Mouse (Mus musculus): ENCODE results near the gene Opa1. TPM values are rescaled to one million over a fixed set of nuclear protein-coding genes. Genes with fewer than 3 reads are reported as not detected.
A peak's percentile ranks its signal among the peaks of the same experiment; 100 is the strongest.

The Opa1 gene
- polyA plus RNA-seq (2014; fragmentation: Nextera tagmentation; extraction: Ambion mirVana) = 51.2 and 53.8 TPM in 2 replicates

GRCm38 (mm10) chr16:29579167-29579786 lies at the start of gene Opa1:
Opa1 (plus strand) TSS chr16:29579334.
- no peaks in the 10 kb centered on the region for H3K9me3 ChIP-seq (ENCODE audit: control insufficient read depth, low read length)
- no peaks in the 10 kb centered on the region for H3K27me3 ChIP-seq (ENCODE audit: control insufficient read depth, insufficient read depth, low read length)
- ATAC-seq (ENCODE audit: low FRiP score) = peak; percentile 99
- no peak within 1 kb of the TSS for H3K27ac ChIP-seq (ENCODE audit: low read depth, low read length)
- H3K36me3 ChIP-seq (ENCODE audit: control insufficient read depth, insufficient read depth, low read length) = no peaks in the 10 kb centered on the region
- H3K9ac ChIP-seq (ENCODE audit: low read depth, low read length) = peak within 1 kb of the TSS; percentile 92
- peak within 1 kb of the TSS; percentile 87 for H3K4me2 ChIP-seq (replicated peaks; ENCODE audit: low read depth, low read length)
- 2% methylated on average over 39 of the region's 39 CpGs for WGBS
- H3K4me3 ChIP-seq (ENCODE audit: low read depth, low read length) = peak within 1 kb of the TSS; percentile 94
- DNase-seq (ENCODE audit: low spot score) = peak; percentile 99
- no peaks in the 10 kb centered on the region; the same call in 1 of the 2 replicates for H3K4me1 ChIP-seq (replicated peaks; ENCODE audit: control insufficient read depth, insufficient read depth, low read length)

- DNase-seq (ENCODE audit: low spot score) = no peak
- 89% methylated on average over 6 of the region's 6 CpGs for WGBS
These were observed 45.5 kb upstream of the Opa1 start for GRCm38 (mm10) chr16:29533641-29534040.

DNA sequence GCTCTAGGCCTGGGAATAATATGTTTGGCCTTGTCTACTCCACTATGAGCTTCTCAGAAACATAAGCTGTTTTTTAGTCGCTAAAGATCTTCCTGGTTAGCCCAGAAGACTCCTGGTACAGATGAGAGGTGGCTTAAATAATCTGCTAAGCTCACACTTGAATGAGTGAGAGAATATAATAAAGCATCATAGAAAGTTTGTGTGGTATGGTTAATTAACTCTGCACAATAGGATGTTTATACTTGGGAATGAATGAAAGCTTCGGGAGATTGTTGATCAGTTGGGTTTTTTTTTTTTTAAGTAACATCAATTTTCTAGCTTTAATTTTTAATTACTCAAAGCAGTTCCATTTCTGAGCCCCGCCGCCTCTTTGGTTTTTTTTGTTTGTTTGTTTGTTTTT lies 43.3 kb upstream of the Opa1 start:
- no peak overlapping the region for H3K4me2 ChIP-seq (replicated peaks; ENCODE audit: low read depth, low read length)
- no peak overlapping the region for H3K9ac ChIP-seq (ENCODE audit: low read depth, low read length)
- H3K27ac ChIP-seq (ENCODE audit: low read depth, low read length) = no peak overlapping the region
- no peaks in the 10 kb centered on the region for H3K27me3 ChIP-seq (ENCODE audit: control insufficient read depth, insufficient read depth, low read length)
- no peaks in the 10 kb centered on the region for H3K4me1 ChIP-seq (replicated peaks; ENCODE audit: control insufficient read depth, insufficient read depth, low read length)
- 85% methylated on average over 4 of the region's 4 CpGs for WGBS
- no peaks in the 10 kb centered on the region for H3K9me3 ChIP-seq (ENCODE audit: control insufficient read depth, low read length)
- DNase-seq (ENCODE audit: low spot score) (no peak), ATAC-seq (ENCODE audit: low FRiP score) (no peak)
- H3K36me3 ChIP-seq (ENCODE audit: control insufficient read depth, insufficient read depth, low read length) = no peaks in the 10 kb centered on the region
- no peak overlapping the region for H3K4me3 ChIP-seq (ENCODE audit: low read depth, low read length)

More at GRCm38 (mm10) chr16:29533641-29534040, 45.5 kb upstream of the Opa1 start:
- Histone ChIP-seq H3K27ac (ENCODE audit: low read depth, low read length) (no peak overlapping the region), H3K4me2 (replicated peaks; ENCODE audit: low read depth, low read length) (no peak overlapping the region), H3K4me3 (ENCODE audit: low read depth, low read length) (no peak overlapping the region), H3K36me3 (ENCODE audit: control insufficient read depth, insufficient read depth, low read length) (no peaks in the 10 kb centered on the region), H3K9me3 (ENCODE audit: control insufficient read depth, low read length) (no peaks in the 10 kb centered on the region), H3K4me1 (replicated peaks; ENCODE audit: control insufficient read depth, insufficient read depth, low read length) (no peaks in the 10 kb centered on the region), H3K9ac (ENCODE audit: low read depth, low read length) (no peak overlapping the region), H3K27me3 (ENCODE audit: control insufficient read depth, insufficient read depth, low read length) (no peaks in the 10 kb centered on the region)
- no peak for ATAC-seq (ENCODE audit: low FRiP score)

- Histone ChIP-seq H3K4me3 (ENCODE audit: low read depth, low read length) (no peak overlapping the region), H3K36me3 (ENCODE audit: control insufficient read depth, insufficient read depth, low read length) (no peaks in the 10 kb centered on the region), H3K27me3 (ENCODE audit: control insufficient read depth, insufficient read depth, low read length) (no peaks in the 10 kb centered on the region), H3K27ac (ENCODE audit: low read depth, low read length) (no peak overlapping the region), H3K9me3 (ENCODE audit: control insufficient read depth, low read length) (no peaks in the 10 kb centered on the region), H3K9ac (ENCODE audit: low read depth, low read length) (no peak overlapping the region), H3K4me1 (replicated peaks; ENCODE audit: control insufficient read depth, insufficient read depth, low read length) (no peaks in the 10 kb centered on the region), H3K4me2 (replicated peaks; ENCODE audit: low read depth, low read length) (no peak overlapping the region)
- WGBS = 79% methylated on average over 15 of the region's 15 CpGs
- DNase-seq (ENCODE audit: low spot score) (no peak), ATAC-seq (ENCODE audit: low FRiP score) (no peak)
These were observed 42.5 kb upstream of the Opa1 start for GRCm38 (mm10) chr16:29536411-29537204.

- no peak overlapping the region for H3K4me2 ChIP-seq (replicated peaks; ENCODE audit: low read depth, low read length)
- no peak overlapping the region for H3K4me3 ChIP-seq (ENCODE audit: low read depth, low read length)
- no peaks in the 10 kb centered on the region for H3K9me3 ChIP-seq (ENCODE audit: control insufficient read depth, low read length)
- ATAC-seq (ENCODE audit: low FRiP score) (no peak), DNase-seq (ENCODE audit: low spot score) (no peak)
- H3K36me3 ChIP-seq (ENCODE audit: control insufficient read depth, insufficient read depth, low read length) = no peaks in the 10 kb centered on the region
- no peaks in the 10 kb centered on the region for H3K4me1 ChIP-seq (replicated peaks; ENCODE audit: control insufficient read depth, insufficient read depth, low read length)
- H3K27me3 ChIP-seq (ENCODE audit: control insufficient read depth, insufficient read depth, low read length) = no peaks in the 10 kb centered on the region
- no peak overlapping the region for H3K9ac ChIP-seq (ENCODE audit: low read depth, low read length)
- H3K27ac ChIP-seq (ENCODE audit: low read depth, low read length) = no peak overlapping the region
These were observed 39.2 kb upstream of the Opa1 start for GRCm38 (mm10) chr16:29539906-29540305.

GRCm38 (mm10) chr16:29541261-29541683 lies 37.9 kb upstream of the Opa1 start:
- Histone ChIP-seq H3K27me3 (ENCODE audit: control insufficient read depth, insufficient read depth, low read length) (no peaks in the 10 kb centered on the region), H3K4me3 (ENCODE audit: low read depth, low read length) (no peak overlapping the region), H3K9me3 (ENCODE audit: control insufficient read depth, low read length) (no peaks in the 10 kb centered on the region), H3K9ac (ENCODE audit: low read depth, low read length) (no peak overlapping the region), H3K27ac (ENCODE audit: low read depth, low read length) (no peak overlapping the region), H3K4me1 (replicated peaks; ENCODE audit: control insufficient read depth, insufficient read depth, low read length) (no peaks in the 10 kb centered on the region), H3K4me2 (replicated peaks; ENCODE audit: low read depth, low read length) (no peak overlapping the region), H3K36me3 (ENCODE audit: control insufficient read depth, insufficient read depth, low read length) (no peaks in the 10 kb centered on the region)
- 86% methylated on average over 11 of the region's 11 CpGs for WGBS
- DNase-seq (ENCODE audit: low spot score) (no peak), ATAC-seq (ENCODE audit: low FRiP score) (no peak)

DNA sequence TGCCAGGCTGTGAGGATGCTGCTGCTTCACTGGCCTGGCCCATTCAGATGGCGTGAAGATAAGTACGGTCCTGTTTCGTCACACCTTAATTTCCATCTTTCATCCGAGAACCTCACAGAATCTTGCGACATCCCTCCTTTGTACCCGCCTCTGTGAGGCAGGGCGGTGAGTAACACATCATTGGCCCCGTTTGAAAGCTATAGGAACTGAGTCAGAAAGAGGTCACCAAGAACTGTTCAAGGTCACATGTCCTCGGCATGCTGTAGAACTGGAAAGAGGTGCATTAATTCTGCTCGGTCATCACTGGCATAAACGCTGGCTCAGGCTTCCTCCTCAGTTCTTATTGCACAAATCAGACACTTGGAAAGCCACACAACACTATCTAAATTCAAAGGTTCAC lies 34.3 kb upstream of the Opa1 start, which contains the start of gene Atp13a4:
TSS of gene Atp13a4 (minus strand) at position 36 of the 400 bp plus-strand sequence.
- 90% methylated on average over 11 of the region's 11 CpGs for WGBS
- ATAC-seq (ENCODE audit: low FRiP score) (no peak), DNase-seq (ENCODE audit: low spot score) (no peak)
- no peak within 1 kb of the TSS for H3K4me2 ChIP-seq (replicated peaks; ENCODE audit: low read depth, low read length)
- no peaks in the 10 kb centered on the region for H3K36me3 ChIP-seq (ENCODE audit: control insufficient read depth, insufficient read depth, low read length)
- H3K4me1 ChIP-seq (replicated peaks; ENCODE audit: control insufficient read depth, insufficient read depth, low read length) = no peaks in the 10 kb centered on the region
- no peaks in the 10 kb centered on the region for H3K27me3 ChIP-seq (ENCODE audit: control insufficient read depth, insufficient read depth, low read length)
- no peak within 1 kb of the TSS for H3K4me3 ChIP-seq (ENCODE audit: low read depth, low read length)
- H3K9me3 ChIP-seq (ENCODE audit: control insufficient read depth, low read length) = no peaks in the 10 kb centered on the region
- no peak within 1 kb of the TSS for H3K9ac ChIP-seq (ENCODE audit: low read depth, low read length)
- no peak within 1 kb of the TSS for H3K27ac ChIP-seq (ENCODE audit: low read depth, low read length)

- H3K4me3 ChIP-seq (ENCODE audit: low read depth, low read length) = no peak overlapping the region
- H3K36me3 ChIP-seq (ENCODE audit: control insufficient read depth, insufficient read depth, low read length) = no peaks in the 10 kb centered on the region
- H3K27me3 ChIP-seq (ENCODE audit: control insufficient read depth, insufficient read depth, low read length) = no peaks in the 10 kb centered on the region
- H3K4me2 ChIP-seq (replicated peaks; ENCODE audit: low read depth, low read length) = no peak overlapping the region
- no peak overlapping the region for H3K9ac ChIP-seq (ENCODE audit: low read depth, low read length)
- ATAC-seq (ENCODE audit: low FRiP score) = no peak
- 85% methylated on average over 5 of the region's 5 CpGs for WGBS
- H3K4me1 ChIP-seq (replicated peaks; ENCODE audit: control insufficient read depth, insufficient read depth, low read length) = no peaks in the 10 kb centered on the region
- no peak overlapping the region for H3K27ac ChIP-seq (ENCODE audit: low read depth, low read length)
- no peaks in the 10 kb centered on the region for H3K9me3 ChIP-seq (ENCODE audit: control insufficient read depth, low read length)
- DNase-seq (ENCODE audit: low spot score) = no peak
These were observed 19.5 kb upstream of the Opa1 start for GRCm38 (mm10) chr16:29559667-29560066.

- Histone ChIP-seq H3K27me3 (ENCODE audit: control insufficient read depth, insufficient read depth, low read length) (no peaks in the 10 kb centered on the region), H3K27ac (ENCODE audit: low read depth, low read length) (no peak overlapping the region), H3K36me3 (ENCODE audit: control insufficient read depth, insufficient read depth, low read length) (no peaks in the 10 kb centered on the region), H3K9me3 (ENCODE audit: control insufficient read depth, low read length) (no peaks in the 10 kb centered on the region), H3K4me1 (replicated peaks; ENCODE audit: control insufficient read depth, insufficient read depth, low read length) (no peaks in the 10 kb centered on the region), H3K4me3 (ENCODE audit: low read depth, low read length) (no peak overlapping the region), H3K9ac (ENCODE audit: low read depth, low read length) (no peak overlapping the region), H3K4me2 (replicated peaks; ENCODE audit: low read depth, low read length) (no peak overlapping the region)
- 56% methylated on average over 10 of the region's 10 CpGs for WGBS
- ATAC-seq (ENCODE audit: low FRiP score) (no peak), DNase-seq (ENCODE audit: low spot score) (peak; percentile 4)
These were observed 18.7 kb upstream of the Opa1 start for GRCm38 (mm10) chr16:29560454-29560853.
